Mouse (Mus musculus): Measurements from ENCODE around the gene Ppfibp1. TPM values are rescaled to one million over a fixed set of nuclear protein-coding genes. Genes with fewer than 3 reads are reported as not detected.
A peak's percentile ranks its signal among the peaks of the same experiment; 100 is the strongest.

Gene Ppfibp1
- polyA plus RNA-seq, 1 experiment from 2014 or later = 17.8 TPM

GRCm38 (mm10) chr6:147049239-147049805 is 161.0 kb downstream of the Ppfibp1 start:
- H3K36me3 ChIP-seq (ENCODE audit: control insufficient read depth, insufficient read depth) = peaks cover 19% of the 10 kb centered on the region
- H3K9me3 ChIP-seq (ENCODE audit: control insufficient read depth, low read length) = no peaks in the 10 kb centered on the region
- no peak overlapping the region for H3K4me3 ChIP-seq (replicated peaks; ENCODE audit: low read length)
- no peak for ATAC-seq
- no peak overlapping the region for H3K27ac ChIP-seq (ENCODE audit: low read length)
- WGBS = 96% methylated on average over 13 of the region's 13 CpGs
- H3K9ac ChIP-seq (replicated peaks; ENCODE audit: low read depth, low read length) = no peak overlapping the region
- H3K27me3 ChIP-seq (replicated peaks; ENCODE audit: control insufficient read depth, insufficient read depth, low read length) = no peaks in the 10 kb centered on the region
- no peak overlapping the region for H3K4me2 ChIP-seq (ENCODE audit: low read length)
- H3K4me1 ChIP-seq (replicated peaks; ENCODE audit: control insufficient read depth, insufficient read depth, low read length) = peaks cover 1% of the 10 kb centered on the region

- no peak overlapping the region for H3K4me2 ChIP-seq (ENCODE audit: low read length)
- no peaks in the 10 kb centered on the region for H3K27me3 ChIP-seq (replicated peaks; ENCODE audit: control insufficient read depth, insufficient read depth, low read length)
- no peaks in the 10 kb centered on the region for H3K9me3 ChIP-seq (ENCODE audit: control insufficient read depth, low read length)
- H3K9ac ChIP-seq (replicated peaks; ENCODE audit: low read depth, low read length) = no peak overlapping the region
- H3K27ac ChIP-seq (ENCODE audit: low read length) = no peak overlapping the region
- no peak for ATAC-seq
- peaks cover 17% of the 10 kb centered on the region for H3K36me3 ChIP-seq (ENCODE audit: control insufficient read depth, insufficient read depth)
- peaks cover 10% of the 10 kb centered on the region; the same call in 1 of the 2 replicates for H3K4me1 ChIP-seq (replicated peaks; ENCODE audit: control insufficient read depth, insufficient read depth, low read length)
- no peak overlapping the region for H3K4me3 ChIP-seq (replicated peaks; ENCODE audit: low read length)
- 96% methylated on average over 8 of the region's 8 CpGs for WGBS
Measured at GRCm38 (mm10) chr6:147051666-147052065, 163.4 kb downstream of the Ppfibp1 start.

DNA sequence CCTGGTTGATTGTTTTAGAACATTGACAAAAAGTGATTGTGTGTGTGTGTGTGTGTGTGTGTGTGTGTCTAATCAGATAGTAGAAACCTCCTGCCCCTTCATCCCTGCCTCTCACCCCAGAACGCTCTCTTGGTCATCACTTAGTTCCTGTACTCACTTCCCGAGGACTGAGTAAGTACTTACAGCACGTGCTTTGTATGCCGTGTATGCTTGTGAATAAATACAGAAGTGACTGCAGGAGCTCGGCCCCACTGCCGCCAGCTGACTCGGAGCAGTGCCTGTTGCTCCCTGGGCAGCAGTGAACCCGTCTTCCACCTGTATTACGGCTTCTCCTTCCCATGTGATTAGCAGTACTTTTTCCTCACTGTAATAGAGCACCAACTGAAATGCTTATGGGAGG is 164.2 kb downstream of the Ppfibp1 start:
- 92% methylated on average over 9 of the region's 9 CpGs for WGBS

DNA sequence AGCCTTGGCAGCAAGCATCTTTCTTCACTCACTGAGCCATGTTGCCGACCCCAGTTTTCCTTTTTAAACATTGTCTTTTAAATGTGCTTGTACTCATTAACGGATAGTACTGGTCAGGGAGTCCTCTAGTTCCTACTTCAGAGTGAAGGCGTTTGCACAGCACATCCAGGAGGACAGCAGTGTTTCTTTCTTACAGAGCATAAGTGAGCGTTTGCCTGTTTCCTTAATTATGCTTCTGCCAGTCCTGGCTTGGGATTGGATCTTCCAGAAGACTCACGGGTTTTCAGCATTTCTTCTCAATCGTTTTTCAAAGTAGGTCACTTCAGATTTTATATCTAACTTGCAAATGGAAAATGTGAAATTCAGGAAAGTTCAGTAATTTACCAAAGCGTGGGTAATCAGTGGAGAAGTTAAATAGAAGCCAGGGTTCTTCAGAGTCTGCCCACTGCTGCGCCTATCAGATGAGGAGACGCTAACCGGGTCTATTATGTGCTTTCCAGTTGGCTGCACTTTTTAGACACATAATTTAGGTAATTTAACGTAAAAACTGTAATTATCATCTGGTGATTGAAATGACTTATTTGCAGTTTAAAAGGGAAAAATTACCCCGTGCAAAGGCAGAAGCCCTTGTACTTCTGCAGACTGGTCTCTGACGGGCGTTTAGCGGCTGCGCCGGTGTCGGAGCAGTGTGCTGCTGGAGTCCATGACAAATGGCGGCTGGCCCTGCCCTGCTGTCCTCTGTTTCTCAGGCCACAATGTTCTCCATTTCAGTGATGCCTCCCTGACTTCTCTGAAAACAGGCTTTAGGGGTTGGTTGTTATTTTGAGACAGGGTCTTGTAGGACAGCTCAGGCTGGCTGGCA is 165.7 kb downstream of the Ppfibp1 start:
- Histone ChIP-seq H3K36me3 (ENCODE audit: control insufficient read depth, insufficient read depth) (peaks cover 11% of the 10 kb centered on the region), H3K4me1 (replicated peaks; ENCODE audit: control insufficient read depth, insufficient read depth, low read length) (peaks cover 10% of the 10 kb centered on the region; the same call in 1 of the 2 replicates), H3K9ac (replicated peaks; ENCODE audit: low read depth, low read length) (no peak overlapping the region), H3K4me2 (ENCODE audit: low read length) (no peak overlapping the region), H3K27me3 (replicated peaks; ENCODE audit: control insufficient read depth, insufficient read depth, low read length) (no peaks in the 10 kb centered on the region), H3K27ac (ENCODE audit: low read length) (no peak overlapping the region), H3K4me3 (replicated peaks; ENCODE audit: low read length) (no peak overlapping the region), H3K9me3 (ENCODE audit: control insufficient read depth, low read length) (no peaks in the 10 kb centered on the region)
- ATAC-seq = peak; percentile 93
- WGBS = 56% methylated on average over 19 of the region's 19 CpGs

More for the DNA sequence above, 164.2 kb downstream of the Ppfibp1 start:
- Histone ChIP-seq H3K27me3 (replicated peaks; ENCODE audit: control insufficient read depth, insufficient read depth, low read length) (no peaks in the 10 kb centered on the region), H3K4me1 (replicated peaks; ENCODE audit: control insufficient read depth, insufficient read depth, low read length) (peaks cover 10% of the 10 kb centered on the region; the same call in 1 of the 2 replicates), H3K27ac (ENCODE audit: low read length) (no peak overlapping the region), H3K9me3 (ENCODE audit: control insufficient read depth, low read length) (no peaks in the 10 kb centered on the region), H3K36me3 (ENCODE audit: control insufficient read depth, insufficient read depth) (peaks cover 16% of the 10 kb centered on the region), H3K4me3 (replicated peaks; ENCODE audit: low read length) (no peak overlapping the region), H3K4me2 (ENCODE audit: low read length) (no peak overlapping the region), H3K9ac (replicated peaks; ENCODE audit: low read depth, low read length) (no peak overlapping the region)
- no peak for ATAC-seq

DNA sequence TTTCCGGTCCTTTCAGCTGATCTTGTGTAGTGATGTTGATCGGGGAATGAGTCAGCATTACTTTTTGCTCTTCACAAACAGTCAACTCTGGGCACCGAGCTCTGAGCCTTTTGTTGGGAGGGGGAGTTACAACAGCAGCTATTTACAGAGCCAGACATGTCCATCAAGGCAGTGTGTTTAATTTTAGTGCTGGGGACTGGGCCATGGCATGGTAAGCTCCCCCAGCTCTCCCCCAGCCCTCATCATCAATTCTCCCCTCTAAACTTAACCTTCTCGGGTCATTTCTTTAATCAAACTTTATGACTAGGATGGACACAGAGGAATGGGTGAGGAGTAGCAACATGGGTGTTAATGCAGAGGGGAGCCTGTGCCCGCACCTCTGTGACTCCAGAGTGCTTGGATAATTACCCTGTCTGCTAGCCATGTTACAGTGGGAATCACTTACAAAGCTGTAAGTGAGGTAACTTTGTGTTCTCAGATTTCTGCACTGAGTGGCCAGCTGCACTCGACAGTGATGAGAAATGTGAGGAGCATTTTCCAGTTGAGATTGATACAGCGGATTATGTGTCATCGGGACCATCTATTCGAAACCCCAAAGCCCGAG is 167.2 kb downstream of the Ppfibp1 start:
- H3K27ac ChIP-seq (ENCODE audit: low read length) = no peak overlapping the region
- H3K9ac ChIP-seq (replicated peaks; ENCODE audit: low read depth, low read length) = no peak overlapping the region
- H3K4me1 ChIP-seq (replicated peaks; ENCODE audit: control insufficient read depth, insufficient read depth, low read length) = peaks cover 10% of the 10 kb centered on the region; the same call in 1 of the 2 replicates
- no peak for ATAC-seq
- H3K4me2 ChIP-seq (ENCODE audit: low read length) = no peak overlapping the region
- H3K4me3 ChIP-seq (replicated peaks; ENCODE audit: low read length) = no peak overlapping the region
- peaks cover 7% of the 10 kb centered on the region for H3K36me3 ChIP-seq (ENCODE audit: control insufficient read depth, insufficient read depth)
- no peaks in the 10 kb centered on the region for H3K27me3 ChIP-seq (replicated peaks; ENCODE audit: control insufficient read depth, insufficient read depth, low read length)
- 86% methylated on average over 10 of the region's 10 CpGs for WGBS
- H3K9me3 ChIP-seq (ENCODE audit: control insufficient read depth, low read length) = no peaks in the 10 kb centered on the region

GRCm38 (mm10) chr6:147059326-147059725 is 171.0 kb downstream of the Ppfibp1 start:
- Histone ChIP-seq H3K27me3 (replicated peaks; ENCODE audit: control insufficient read depth, insufficient read depth, low read length) (no peaks in the 10 kb centered on the region), H3K4me1 (replicated peaks; ENCODE audit: control insufficient read depth, insufficient read depth, low read length) (peaks cover 20% of the 10 kb centered on the region), H3K27ac (ENCODE audit: low read length) (no peak overlapping the region), H3K9ac (replicated peaks; ENCODE audit: low read depth, low read length) (no peak overlapping the region), H3K9me3 (ENCODE audit: control insufficient read depth, low read length) (no peaks in the 10 kb centered on the region), H3K36me3 (ENCODE audit: control insufficient read depth, insufficient read depth) (peaks cover 5% of the 10 kb centered on the region; the same call in 1 of the 2 replicates), H3K4me3 (replicated peaks; ENCODE audit: low read length) (no peak overlapping the region), H3K4me2 (ENCODE audit: low read length) (no peak overlapping the region)
- 79% methylated on average over 7 of the region's 7 CpGs for WGBS
- no peak for ATAC-seq

DNA sequence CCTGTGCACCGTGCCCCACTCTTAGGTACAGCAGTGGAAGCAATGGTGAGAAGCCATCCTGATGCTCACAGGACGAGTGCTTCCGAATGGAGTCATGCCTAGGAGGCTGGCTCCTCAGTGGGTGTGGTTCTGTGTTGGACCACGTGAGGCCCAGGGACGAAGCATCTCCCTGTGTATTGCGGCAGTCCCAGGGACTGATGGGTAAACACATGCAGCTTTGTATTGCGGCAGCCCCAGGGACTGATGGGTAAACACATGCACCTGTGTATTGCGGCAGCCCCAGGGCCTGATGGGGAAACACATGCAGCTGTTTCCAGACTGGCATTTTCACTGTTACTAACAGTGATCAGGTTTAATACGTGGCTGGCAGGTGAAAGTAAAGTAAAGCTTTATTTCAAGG is 173.3 kb downstream of the Ppfibp1 start:
- Histone ChIP-seq H3K27me3 (replicated peaks; ENCODE audit: control insufficient read depth, insufficient read depth, low read length) (no peaks in the 10 kb centered on the region), H3K9me3 (ENCODE audit: control insufficient read depth, low read length) (no peaks in the 10 kb centered on the region), H3K9ac (replicated peaks; ENCODE audit: low read depth, low read length) (no peak overlapping the region), H3K4me1 (replicated peaks; ENCODE audit: control insufficient read depth, insufficient read depth, low read length) (peaks cover 11% of the 10 kb centered on the region), H3K4me3 (replicated peaks; ENCODE audit: low read length) (no peak overlapping the region), H3K27ac (ENCODE audit: low read length) (peak overlapping the region; percentile 20; the same call in 1 of the 2 replicates), H3K36me3 (ENCODE audit: control insufficient read depth, insufficient read depth) (peaks cover 5% of the 10 kb centered on the region; the same call in 1 of the 2 replicates), H3K4me2 (ENCODE audit: low read length) (no peak overlapping the region)
- 42% methylated on average over 9 of the region's 9 CpGs for WGBS
- peak; percentile 90 for ATAC-seq

DNA sequence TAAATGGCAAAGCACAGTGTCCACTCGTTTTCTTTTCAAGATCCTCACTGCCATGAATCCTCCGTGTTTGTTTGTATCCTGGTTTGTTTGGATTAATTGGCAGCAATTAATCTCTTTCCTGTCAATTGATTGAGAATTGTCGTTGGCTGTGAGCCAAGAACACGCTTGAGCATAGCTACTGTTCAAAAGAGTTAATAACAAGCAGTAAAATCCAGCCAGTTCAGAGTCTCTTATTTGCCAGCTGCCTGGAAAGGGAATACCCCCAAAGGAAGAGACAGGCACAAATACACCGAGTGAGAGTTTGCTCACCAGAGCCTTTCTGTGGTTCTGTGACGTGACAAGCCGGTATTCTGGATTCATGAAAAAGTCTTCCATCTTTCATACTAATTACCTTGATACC is 173.7 kb downstream of the Ppfibp1 start:
- WGBS = 20% methylated on average over 7 of the region's 7 CpGs
- no peak overlapping the region for H3K4me2 ChIP-seq (ENCODE audit: low read length)
- H3K9me3 ChIP-seq (ENCODE audit: control insufficient read depth, low read length) = no peaks in the 10 kb centered on the region
- H3K27me3 ChIP-seq (replicated peaks; ENCODE audit: control insufficient read depth, insufficient read depth, low read length) = no peaks in the 10 kb centered on the region
- ATAC-seq = peak; percentile 77
- peak overlapping the region; percentile 20; the same call in 1 of the 2 replicates for H3K27ac ChIP-seq (ENCODE audit: low read length)
- peaks cover 7% of the 10 kb centered on the region for H3K36me3 ChIP-seq (ENCODE audit: control insufficient read depth, insufficient read depth)
- no peak overlapping the region for H3K9ac ChIP-seq (replicated peaks; ENCODE audit: low read depth, low read length)
- peaks cover 11% of the 10 kb centered on the region for H3K4me1 ChIP-seq (replicated peaks; ENCODE audit: control insufficient read depth, insufficient read depth, low read length)
- no peak overlapping the region for H3K4me3 ChIP-seq (replicated peaks; ENCODE audit: low read length)

DNA sequence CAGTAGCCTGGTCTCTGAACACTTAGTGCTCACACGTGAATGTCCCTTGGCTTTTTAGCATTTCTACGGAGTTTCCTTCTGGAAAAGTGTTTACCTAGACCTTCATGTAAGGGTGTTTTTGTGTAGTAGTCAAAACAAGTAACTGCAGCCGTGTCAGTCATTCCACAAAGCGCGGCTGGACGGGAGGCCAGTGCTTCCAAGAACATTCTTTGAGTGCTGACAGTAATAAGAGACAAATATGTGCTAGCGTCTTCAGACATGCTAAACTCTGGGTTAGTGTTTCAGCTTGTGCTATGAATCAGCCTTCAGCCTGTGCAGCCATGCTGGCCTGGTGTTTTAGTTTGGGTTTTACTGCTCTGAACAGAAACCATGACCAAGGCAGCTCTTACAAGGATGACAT is 174.4 kb downstream of the Ppfibp1 start:
- H3K9ac ChIP-seq (replicated peaks; ENCODE audit: low read depth, low read length) = no peak overlapping the region
- peaks cover 11% of the 10 kb centered on the region for H3K4me1 ChIP-seq (replicated peaks; ENCODE audit: control insufficient read depth, insufficient read depth, low read length)
- H3K4me2 ChIP-seq (ENCODE audit: low read length) = no peak overlapping the region
- no peak overlapping the region; the same call in 1 of the 2 replicates for H3K27ac ChIP-seq (ENCODE audit: low read length)
- no peaks in the 10 kb centered on the region for H3K27me3 ChIP-seq (replicated peaks; ENCODE audit: control insufficient read depth, insufficient read depth, low read length)
- peaks cover 11% of the 10 kb centered on the region for H3K36me3 ChIP-seq (ENCODE audit: control insufficient read depth, insufficient read depth)
- 73% methylated on average over 7 of the region's 7 CpGs for WGBS
- no peak overlapping the region for H3K4me3 ChIP-seq (replicated peaks; ENCODE audit: low read length)
- ATAC-seq = no peak
- no peaks in the 10 kb centered on the region for H3K9me3 ChIP-seq (ENCODE audit: control insufficient read depth, low read length)

Data from forebrain, embryonic 16.5 days (tissue).